Comparison of ENCODE assay signal across 8 mouse cellular contexts in the genomic region with DNA sequence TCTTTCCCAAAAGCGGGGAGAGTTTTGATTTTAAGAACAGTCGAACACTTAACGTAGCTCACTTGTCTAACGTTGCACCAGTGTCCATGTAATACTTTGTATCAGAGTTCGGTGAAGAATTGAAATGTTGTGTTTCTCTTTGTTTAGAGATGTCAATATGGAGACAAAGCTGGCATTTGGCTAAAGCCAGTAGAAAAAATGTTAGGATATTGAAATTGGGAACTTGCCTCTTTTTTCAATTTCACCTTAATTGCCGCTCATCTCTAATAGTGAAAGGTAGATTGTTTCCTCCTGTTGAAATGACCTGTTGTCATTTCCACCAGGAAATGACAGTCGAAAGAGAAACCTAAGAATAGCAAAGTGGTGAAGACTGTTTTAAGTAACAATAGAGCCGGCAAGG. TPM values are rescaled to one million over a fixed set of nuclear protein-coding genes. Genes with fewer than 3 reads are reported as not detected.
A peak's percentile ranks its signal among the peaks of the same experiment; 100 is the strongest.
DNase-seq lines count a peak whose midpoint lies in the region; ATAC-seq and TF ChIP-seq lines count a peak whose summit lies in the region.

No protein-coding gene starts in this region.

- peak overlapping the region; percentile 46 for H3K4me2 ChIP-seq in neural tube, embryonic 11.5 days (ENCODE audit: low read depth)
- peak overlapping the region; percentile 76 for H3K4me2 ChIP-seq in liver, embryonic 11.5 days
- peak overlapping the region; percentile 63 for H3K4me2 ChIP-seq in stomach, postnatal 0 days (replicated peaks; ENCODE audit: low read depth)

- H3K27ac ChIP-seq in cerebellum, adult 2 months (ENCODE audit: insufficient read depth, low read length) = no peak overlapping the region
- no peak overlapping the region for H3K27ac ChIP-seq in neural tube, embryonic 11.5 days (ENCODE audit: low read depth, low read length)
- H3K27ac ChIP-seq in liver, embryonic 11.5 days (ENCODE audit: low read depth, low read length) = 0 out of 2 replicates have a peak overlapping the region, but pooled peaks have one; percentile 64
- H3K27ac ChIP-seq in stomach, postnatal 0 days (replicated peaks) = no peak overlapping the region

- 64% methylated on average over 8 of the region's 8 CpGs for WGBS in cerebellum, adult 2 months
- 74% methylated on average over 8 of the region's 8 CpGs for WGBS in neural tube, embryonic 11.5 days
- whole genome bisulfite sequencing in liver, embryonic 11.5 days = 56% methylated on average over 8 of the region's 8 CpGs
- WGBS in stomach, postnatal 0 days = 55% methylated on average over 8 of the region's 8 CpGs

- H3K9ac ChIP-seq in neural tube, embryonic 11.5 days (ENCODE audit: low read length) = peak overlapping the region; percentile 79
- peak overlapping the region; percentile 86 for H3K9ac ChIP-seq in liver, embryonic 11.5 days (ENCODE audit: low read depth, low read length)
- peak overlapping the region; percentile 80; the same call in 1 of the 2 replicates for H3K9ac ChIP-seq in stomach, postnatal 0 days (ENCODE audit: low read length)

- DNase-seq in cerebellum, adult 2 months = no peak
- DNase-seq in cerebellum, adult 11-12 months = no peak
- DNase-seq in neural tube, embryonic 11.5 days (ENCODE audit: low spot score) = no peak
- no peak for DNase-seq in neural tube, embryonic 10.5 days (ENCODE audit: extremely low spot score, low spot score)
- no peak for DNase-seq in liver, embryonic 11.5 days (ENCODE audit: low spot score)
- DNase-seq in stomach, postnatal 0 days (ENCODE audit: low spot score) = no peak
- DNase-seq in left cerebral cortex, adult 9 months (ENCODE audit: low spot score in 2 of 2) = no peak
- DNase-seq in cerebellum, postnatal 14 days = no peak

- ATAC-seq in neural tube, embryonic 11.5 days (ENCODE audit: insufficient read depth, low FRiP score, low TSS enrichment) = no peak
- no peak for ATAC-seq in liver, embryonic 11.5 days (replicated peaks; ENCODE audit: low FRiP score)
- ATAC-seq in stomach, postnatal 0 days (ENCODE audit: low FRiP score, low TSS enrichment) = no peak

- no peaks in the 10 kb centered on the region for H3K9me3 ChIP-seq in neural tube, embryonic 11.5 days (ENCODE audit: control insufficient read depth, low read length)
- no peaks in the 10 kb centered on the region for H3K9me3 ChIP-seq in liver, embryonic 11.5 days (ENCODE audit: control insufficient read depth, low read length)
- H3K9me3 ChIP-seq in stomach, postnatal 0 days (ENCODE audit: control insufficient read depth, low read length) = no peaks in the 10 kb centered on the region

- H3K27me3 ChIP-seq in cerebellum, adult 2 months (ENCODE audit: control insufficient read depth, insufficient read depth, low read length) = no peaks in the 10 kb centered on the region
- no peaks in the 10 kb centered on the region for H3K27me3 ChIP-seq in neural tube, embryonic 11.5 days (ENCODE audit: control insufficient read depth, insufficient read depth, low read length)
- H3K27me3 ChIP-seq in liver, embryonic 11.5 days (replicated peaks; ENCODE audit: control insufficient read depth, insufficient read depth, low read length) = no peaks in the 10 kb centered on the region
- no peaks in the 10 kb centered on the region for H3K27me3 ChIP-seq in stomach, postnatal 0 days (ENCODE audit: control insufficient read depth, insufficient read depth, low read length)

- TF ChIP-seq POLR2A in cerebellum, adult 2 months (IDR thresholded peaks at IDR 0.05; ENCODE audit: borderline replicate concordance, insufficient read depth, low read length) = no peak

- peak overlapping the region; percentile 78 for H3K4me3 ChIP-seq in cerebellum, adult 2 months (replicated peaks; ENCODE audit: insufficient read depth, low read depth, low read length)
- peak overlapping the region; percentile 82 for H3K4me3 ChIP-seq in neural tube, embryonic 11.5 days (ENCODE audit: low read depth, low read length)
- peak overlapping the region; percentile 90 for H3K4me3 ChIP-seq in liver, embryonic 11.5 days (ENCODE audit: low read depth, low read length)
- peak overlapping the region; percentile 82 for H3K4me3 ChIP-seq in stomach, postnatal 0 days (ENCODE audit: low read depth, low read length)

- H3K36me3 ChIP-seq in neural tube, embryonic 11.5 days (ENCODE audit: control insufficient read depth, insufficient read depth, low read length) = peaks cover 6% of the 10 kb centered on the region; the same call in 1 of the 2 replicates
- peaks cover 28% of the 10 kb centered on the region for H3K36me3 ChIP-seq in liver, embryonic 11.5 days (ENCODE audit: control insufficient read depth, insufficient read depth, low read length)
- H3K36me3 ChIP-seq in stomach, postnatal 0 days (ENCODE audit: control insufficient read depth, insufficient read depth, low read length) = no peaks in the 10 kb centered on the region; the same call in 1 of the 2 replicates

- peaks cover 5% of the 10 kb centered on the region; the same call in 1 of the 2 replicates for H3K4me1 ChIP-seq in cerebellum, adult 2 months (ENCODE audit: control insufficient read depth, insufficient read depth, low read length)
- peaks cover 2% of the 10 kb centered on the region for H3K4me1 ChIP-seq in neural tube, embryonic 11.5 days (ENCODE audit: control insufficient read depth, insufficient read depth, low read length)
- H3K4me1 ChIP-seq in liver, embryonic 11.5 days (replicated peaks; ENCODE audit: control insufficient read depth, insufficient read depth, low read length) = peaks cover 8% of the 10 kb centered on the region
- 0 out of 2 replicates have a peak, but pooled peaks cover 5% of the 10 kb centered on the region for H3K4me1 ChIP-seq in stomach, postnatal 0 days (replicated peaks; ENCODE audit: control insufficient read depth, insufficient read depth)

- TF ChIP-seq EP300 in stomach, postnatal 0 days (optimal IDR thresholded peaks at IDR 0.05) = no peak

- no peak for TF ChIP-seq CTCF in cerebellum, adult 2 months (IDR thresholded peaks at IDR 0.05; ENCODE audit: borderline replicate concordance, insufficient read depth, low read depth, low read length)
- TF ChIP-seq CTCF in stomach, postnatal 0 days (IDR thresholded peaks at IDR 0.05; ENCODE audit: low read depth) = no peak

RNA-seq across cellular contexts. Expression of a gene that starts 1.0 kb away (rescaled TPM):
- 318 and 360 TPM in 2 replicates for polyA plus RNA-seq in cerebellum, adult 2 months (2012; rRNA removed)
- 386 and 396 TPM in 2 replicates for polyA plus RNA-seq in neural tube, embryonic 11.5 days (2014; fragmentation: Nextera tagmentation; extraction: Ambion mirVana)
- polyA plus RNA-seq in liver, embryonic 11.5 days (2014; fragmentation: Nextera tagmentation; extraction: Ambion mirVana) = 236 and 254 TPM in 2 replicates
- polyA plus RNA-seq in stomach, postnatal 0 days (2015; fragmentation: Nextera tagmentation; extraction: Ambion mirVana) = 321 and 336 TPM in 2 replicates

RNA-seq across cellular contexts. Expression of a gene that starts 4.6 kb away (rescaled TPM):
- polyA plus RNA-seq in cerebellum, adult 2 months (2012; rRNA removed) = 106 and 110 TPM in 2 replicates
- polyA plus RNA-seq in neural tube, embryonic 11.5 days (2014; fragmentation: Nextera tagmentation; extraction: Ambion mirVana) = 92.9 and 102 TPM in 2 replicates
- polyA plus RNA-seq in liver, embryonic 11.5 days (2014; fragmentation: Nextera tagmentation; extraction: Ambion mirVana) = 97.0 and 104 TPM in 2 replicates
- polyA plus RNA-seq in stomach, postnatal 0 days (2015; fragmentation: Nextera tagmentation; extraction: Ambion mirVana) = 39.7 and 44.8 TPM in 2 replicates

RNA-seq across cellular contexts. Expression of a gene that starts 23.7 kb away (rescaled TPM):
- polyA plus RNA-seq in cerebellum, adult 2 months (2012; rRNA removed) = 29.7 and 33.1 TPM in 2 replicates
- polyA plus RNA-seq in neural tube, embryonic 11.5 days (2014; fragmentation: Nextera tagmentation; extraction: Ambion mirVana) = 84.7 and 86.7 TPM in 2 replicates
- polyA plus RNA-seq in liver, embryonic 11.5 days (2014; fragmentation: Nextera tagmentation; extraction: Ambion mirVana) = 99.3 and 108 TPM in 2 replicates
- polyA plus RNA-seq in stomach, postnatal 0 days (2015; fragmentation: Nextera tagmentation; extraction: Ambion mirVana) = 21.1 and 21.7 TPM in 2 replicates

RNA-seq across cellular contexts. Expression of a gene that starts 30.8 kb away (rescaled TPM):
- 0.62 and 0.86 TPM in 2 replicates for polyA plus RNA-seq in cerebellum, adult 2 months (2012; rRNA removed)
- 36.2 and 37.9 TPM in 2 replicates for polyA plus RNA-seq in neural tube, embryonic 11.5 days (2014; fragmentation: Nextera tagmentation; extraction: Ambion mirVana)
- polyA plus RNA-seq in liver, embryonic 11.5 days (2014; fragmentation: Nextera tagmentation; extraction: Ambion mirVana) = 50.6 and 54.2 TPM in 2 replicates
- 2.2 and 4.0 TPM in 2 replicates for polyA plus RNA-seq in stomach, postnatal 0 days (2015; fragmentation: Nextera tagmentation; extraction: Ambion mirVana)

RNA-seq across cellular contexts. Expression of a gene that starts 40.1 kb away (rescaled TPM):
- 1.4 TPM in 2 replicates for polyA plus RNA-seq in cerebellum, adult 2 months (2012; rRNA removed)
- 0.70 and 0.96 TPM in 2 replicates for polyA plus RNA-seq in neural tube, embryonic 11.5 days (2014; fragmentation: Nextera tagmentation; extraction: Ambion mirVana)
- 0.57 and 1.5 TPM in 2 replicates for polyA plus RNA-seq in liver, embryonic 11.5 days (2014; fragmentation: Nextera tagmentation; extraction: Ambion mirVana)
- polyA plus RNA-seq in stomach, postnatal 0 days (2015; fragmentation: Nextera tagmentation; extraction: Ambion mirVana) = 0.40 and 0.41 TPM in 2 replicates
